Mouse (Mus musculus) C2C12 (cell line): ENCODE data around the gene En2.

Source experiments
- CEBPB ChIP-seq: IDR thresholded peaks from one replicate; pipeline ENCODE4 v1.6.1; 2011; ENCODE audit warnings: low read depth, mild to moderate bottlenecking, control low read depth, moderate library complexity
- CTCF ChIP-seq: IDR thresholded peaks from one replicate; pipeline ENCODE4 v1.5.1; 2011; ENCODE audit not compliant: control insufficient read depth, insufficient read depth, insufficient read length
- MAX ChIP-seq: IDR thresholded peaks from one replicate; pipeline ENCODE4 v1.6.1; 2011; ENCODE audit warnings: mild to moderate bottlenecking, control low read depth
- MYOD1 ChIP-seq: IDR thresholded peaks from one replicate; pipeline ENCODE4 v1.6.1; 2011; ENCODE audit warnings: low read depth; ENCODE audit not compliant: control insufficient read depth, insufficient read length
- USF1 ChIP-seq: IDR thresholded peaks from one replicate; pipeline ENCODE4 v1.6.1; 2011; ENCODE audit warnings: low read depth, mild to moderate bottlenecking, control low read depth, moderate library complexity

- TF ChIP-seq CTCF (no peak), USF1 (no peak), MAX (no peak), MYOD1 (no peak), CEBPB (no peak)
Measured at GRCm38 (mm10) chr5:28157044-28157730, 8.3 kb upstream of the En2 start.
